Mouse (Mus musculus): ENCODE measurements around the gene Use1.

DNA sequence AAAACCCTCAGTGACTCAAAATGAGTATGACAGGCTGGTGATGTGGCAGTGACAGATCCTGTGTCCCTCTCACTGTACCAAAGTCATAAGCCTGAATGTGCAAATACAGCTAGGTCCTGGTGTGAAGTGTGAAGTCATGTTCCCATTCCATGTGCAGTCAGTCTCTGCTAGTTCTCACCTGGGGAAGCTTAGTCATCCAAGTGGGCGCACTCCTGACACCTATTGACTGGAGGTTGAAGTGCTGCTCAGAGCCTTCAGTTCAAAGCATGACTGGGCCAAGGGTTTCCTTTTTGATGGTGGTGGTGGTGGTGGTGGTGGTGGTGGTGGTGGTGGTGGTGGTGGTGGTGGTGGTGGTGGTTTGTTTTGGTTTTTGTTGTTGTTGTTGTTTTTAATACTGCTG lies 41.8 kb upstream of the Use1 start:
- TF ChIP-seq POLR2A (IDR thresholded peaks at IDR 0.05; ENCODE audit: insufficient read depth, low read depth, low read length) (no peak), CTCF (IDR thresholded peaks at IDR 0.05; ENCODE audit: insufficient read depth, low read depth, low read length) (no peak)
